Mouse (Mus musculus): ENCODE measurements around the gene Eid2b. TPM values are rescaled to one million over a fixed set of nuclear protein-coding genes. Genes with fewer than 3 reads are reported as not detected.

The Eid2b gene
- polyA plus RNA-seq, 1 experiment from 2014 or later = 37.7 TPM

GRCm38 (mm10) chr7:28268576-28268975 lies 9.0 kb upstream of the Eid2b start:
- peak overlapping the region; percentile 70 for H3K4me2 ChIP-seq
- peak overlapping the region; percentile 94 for H3K27ac ChIP-seq (replicated peaks)
- H3K4me1 ChIP-seq = peaks cover 24% of the 10 kb centered on the region
- H3K9ac ChIP-seq (replicated peaks) = peak overlapping the region; percentile 100
- H3K9me3 ChIP-seq (replicated peaks) = no peaks in the 10 kb centered on the region
- H3K36me3 ChIP-seq = peaks cover 23% of the 10 kb centered on the region
- ATAC-seq (ENCODE audit: low FRiP score) = no peak
- 22% methylated on average over 16 of the region's 16 CpGs for WGBS
- no peaks in the 10 kb centered on the region for H3K27me3 ChIP-seq (replicated peaks)
- H3K4me3 ChIP-seq (replicated peaks) = peak overlapping the region; percentile 95

DNA sequence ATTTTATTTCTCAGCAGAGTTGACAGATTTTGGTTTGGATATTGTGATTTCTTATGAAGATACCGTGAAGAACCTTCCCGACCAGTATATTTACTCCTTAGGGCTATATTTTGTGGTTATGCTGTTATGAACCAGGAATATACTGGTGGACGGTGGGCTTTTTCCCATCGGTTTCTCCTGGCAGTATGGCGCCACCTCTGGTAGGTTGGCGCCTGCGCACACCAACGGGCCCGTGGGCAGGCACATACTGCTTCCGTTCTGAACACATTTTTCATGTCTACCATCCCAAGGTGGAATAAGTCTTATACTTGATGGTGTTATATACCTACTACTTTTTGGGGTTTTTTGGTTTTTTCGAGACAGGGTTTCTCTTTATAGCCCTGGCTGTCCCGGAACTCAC lies 8.2 kb upstream of the Eid2b start:
- WGBS = 93% methylated on average over 12 of the region's 12 CpGs
- no peaks in the 10 kb centered on the region for H3K27me3 ChIP-seq (replicated peaks)
- H3K36me3 ChIP-seq = peaks cover 24% of the 10 kb centered on the region
- no peak overlapping the region for H3K9ac ChIP-seq (replicated peaks)
- H3K4me1 ChIP-seq = peaks cover 24% of the 10 kb centered on the region
- no peak for ATAC-seq (ENCODE audit: low FRiP score)
- H3K9me3 ChIP-seq (replicated peaks) = no peaks in the 10 kb centered on the region
- H3K4me2 ChIP-seq = peak overlapping the region; percentile 70
- H3K27ac ChIP-seq (replicated peaks) = no peak overlapping the region
- peak overlapping the region; percentile 6 for H3K4me3 ChIP-seq (replicated peaks)

- H3K9ac ChIP-seq (replicated peaks) = no peak overlapping the region
- no peaks in the 10 kb centered on the region for H3K9me3 ChIP-seq (replicated peaks)
- H3K27ac ChIP-seq (replicated peaks) = no peak overlapping the region
- peaks cover 24% of the 10 kb centered on the region for H3K4me1 ChIP-seq
- H3K4me3 ChIP-seq (replicated peaks) = no peak overlapping the region
- no peak for ATAC-seq (ENCODE audit: low FRiP score)
- peaks cover 25% of the 10 kb centered on the region for H3K36me3 ChIP-seq
- 76% methylated on average over 3 of the region's 3 CpGs for WGBS
- H3K4me2 ChIP-seq = no peak overlapping the region
- H3K27me3 ChIP-seq (replicated peaks) = no peaks in the 10 kb centered on the region
Measured at GRCm38 (mm10) chr7:28271761-28272160, 5.8 kb upstream of the Eid2b start.

GRCm38 (mm10) chr7:28277237-28277614 lies 313 bp upstream of the Eid2b start:
- peaks cover 13% of the 10 kb centered on the region for H3K36me3 ChIP-seq
- no peak overlapping the region for H3K4me2 ChIP-seq
- peak; percentile 8; the same call in 1 of the 2 replicates for ATAC-seq (ENCODE audit: low FRiP score)
- H3K27me3 ChIP-seq (replicated peaks) = no peaks in the 10 kb centered on the region
- H3K4me1 ChIP-seq = peaks cover 16% of the 10 kb centered on the region
- H3K4me3 ChIP-seq (replicated peaks) = 0 out of 2 replicates have a peak overlapping the region, but pooled peaks have one; percentile 71
- no peak overlapping the region for H3K9ac ChIP-seq (replicated peaks)
- H3K27ac ChIP-seq (replicated peaks) = no peak overlapping the region
- no peaks in the 10 kb centered on the region for H3K9me3 ChIP-seq (replicated peaks)
- WGBS = 54% methylated on average over 8 of the region's 8 CpGs

- Histone ChIP-seq H3K9me3 (replicated peaks) (no peaks in the 10 kb centered on the region), H3K9ac (replicated peaks) (peak overlapping the region; percentile 95), H3K27ac (replicated peaks) (peak overlapping the region; percentile 92), H3K4me3 (replicated peaks) (peak overlapping the region; percentile 71), H3K27me3 (replicated peaks) (no peaks in the 10 kb centered on the region), H3K4me2 (peak overlapping the region; percentile 95), H3K36me3 (0 out of 2 replicates have a peak, but pooled peaks cover 3% of the 10 kb centered on the region), H3K4me1 (peaks cover 16% of the 10 kb centered on the region)
- WGBS = 87% methylated on average over 7 of the region's 7 CpGs
- no peak; the same call in 1 of the 2 replicates for ATAC-seq (ENCODE audit: low FRiP score)
Measured at GRCm38 (mm10) chr7:28278279-28278652, 727 bp downstream of the Eid2b start.

DNA sequence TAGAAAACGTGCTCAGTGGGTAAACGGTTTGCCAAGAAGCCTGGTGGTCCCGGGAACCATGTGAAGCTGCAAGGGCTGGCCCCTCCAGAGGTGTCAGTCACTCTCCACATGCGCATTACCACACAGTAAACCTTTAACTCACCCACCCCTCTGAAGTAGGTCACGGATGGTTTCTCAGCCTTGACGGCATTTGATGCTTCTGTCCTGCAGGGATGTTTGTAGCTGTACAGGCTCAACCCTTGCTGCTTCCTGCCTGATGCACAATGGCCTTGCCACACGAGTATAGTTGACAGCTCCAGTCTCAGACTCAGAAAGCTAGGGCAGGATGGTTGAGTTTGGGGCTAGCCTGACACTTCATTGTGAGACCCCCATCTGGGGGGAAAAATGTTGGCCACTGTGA lies 3.1 kb downstream of the Eid2b start:
- Histone ChIP-seq H3K4me2 (no peak overlapping the region), H3K27me3 (replicated peaks) (no peaks in the 10 kb centered on the region), H3K4me3 (replicated peaks) (no peak overlapping the region), H3K4me1 (peaks cover 16% of the 10 kb centered on the region), H3K27ac (replicated peaks) (no peak overlapping the region), H3K9me3 (replicated peaks) (no peaks in the 10 kb centered on the region), H3K9ac (replicated peaks) (no peak overlapping the region), H3K36me3 (no peaks in the 10 kb centered on the region)
- whole genome bisulfite sequencing = 84% methylated on average over 7 of the region's 7 CpGs
- ATAC-seq (ENCODE audit: low FRiP score) = no peak

DNA sequence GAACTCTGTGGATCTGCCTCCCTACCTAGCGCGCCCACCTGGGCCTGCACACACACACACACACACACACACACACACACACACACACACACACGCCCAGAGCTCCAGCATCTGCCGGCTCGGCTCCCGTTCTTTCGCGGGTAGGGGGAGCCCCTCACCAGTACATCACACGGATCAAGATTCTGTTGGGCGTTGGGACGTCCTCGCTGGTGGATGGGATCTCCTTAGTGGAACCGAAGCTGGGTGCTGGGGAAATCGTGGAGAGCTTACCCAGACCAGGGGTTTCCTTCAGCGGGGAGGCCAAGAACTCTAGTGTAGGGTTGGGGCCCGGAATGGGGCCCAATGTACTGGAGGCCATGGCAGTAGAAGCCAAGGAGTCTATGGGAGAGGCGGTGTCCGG lies 12.6 kb downstream of the Eid2b start:
- no peaks in the 10 kb centered on the region for H3K36me3 ChIP-seq
- H3K9ac ChIP-seq (replicated peaks) = 0 out of 2 replicates have a peak overlapping the region, but pooled peaks have one; percentile 34
- 0 out of 2 replicates have a peak, but pooled peaks have one; percentile 16 for ATAC-seq (ENCODE audit: low FRiP score)

DNA sequence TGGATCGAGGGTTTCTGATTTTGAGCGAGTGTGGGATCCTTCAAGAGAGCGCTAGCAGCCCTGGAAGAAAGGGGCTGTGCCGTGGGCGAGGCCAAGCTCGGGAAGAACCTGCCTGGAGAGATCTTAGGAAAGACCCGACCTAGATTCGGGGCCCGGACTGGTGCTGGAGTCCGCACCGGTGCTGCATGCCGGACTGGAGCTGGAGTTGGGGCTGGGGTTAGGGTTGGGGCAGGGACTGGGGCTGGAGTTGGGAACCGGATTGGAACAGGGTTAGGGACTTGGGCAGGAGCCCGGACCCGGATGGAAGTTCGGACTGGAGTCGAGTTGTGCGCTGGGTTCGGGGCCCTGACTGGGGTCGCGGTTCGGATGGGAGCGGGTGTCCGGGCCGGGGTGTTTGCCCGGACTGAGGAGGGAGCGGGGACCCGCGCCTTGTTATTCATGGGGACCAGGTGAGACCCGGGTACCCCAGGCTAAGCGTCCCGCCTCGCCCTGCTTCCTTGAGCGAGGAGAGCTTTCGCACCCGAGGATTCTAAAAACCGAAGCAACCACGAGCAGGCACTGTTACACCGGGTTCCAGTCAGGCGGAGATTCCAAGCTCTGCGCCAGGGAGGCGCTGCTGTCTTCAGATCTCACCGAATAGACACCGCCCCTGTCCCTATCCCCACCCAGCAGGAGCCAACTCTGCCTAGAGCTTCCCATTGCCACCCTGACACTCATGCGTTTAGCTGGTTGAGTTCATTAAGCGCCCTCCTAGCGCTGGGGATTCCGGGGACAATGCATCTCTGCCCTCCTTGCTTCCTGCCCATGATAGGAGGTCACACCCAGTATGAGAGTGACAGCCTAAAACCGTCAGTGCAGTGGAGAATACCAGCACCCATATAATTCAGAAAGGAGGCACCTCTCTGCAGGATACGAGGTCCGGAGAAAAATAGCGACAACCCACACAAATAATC lies 13.4 kb downstream of the Eid2b start, which contains the start of gene Selenov:
Gene Selenov, minus strand, starts transcription at position 549 of the 953 bp plus-strand sequence.
- Histone ChIP-seq H3K9ac (replicated peaks) (peak within 1 kb of the TSS; percentile 34), H3K9me3 (replicated peaks) (no peaks in the 10 kb centered on the region), H3K4me2 (peak within 1 kb of the TSS; percentile 59), H3K27me3 (replicated peaks) (peaks cover 36% of the 10 kb centered on the region), H3K36me3 (no peaks in the 10 kb centered on the region), H3K27ac (replicated peaks) (no peak within 1 kb of the TSS), H3K4me3 (replicated peaks) (peak within 1 kb of the TSS; percentile 32), H3K4me1 (peaks cover 26% of the 10 kb centered on the region)
- ATAC-seq (ENCODE audit: low FRiP score) = no peak; the same call in 1 of the 2 replicates
- WGBS = 1% methylated on average over 52 of the region's 52 CpGs

More for the DNA sequence above, 12.6 kb downstream of the Eid2b start:
- WGBS = under 1% methylated on average over 18 of the region's 18 CpGs
- no peaks in the 10 kb centered on the region for H3K9me3 ChIP-seq (replicated peaks)
- peak overlapping the region; percentile 59 for H3K4me2 ChIP-seq
- H3K4me3 ChIP-seq (replicated peaks) = peak overlapping the region; percentile 32
- peaks cover 36% of the 10 kb centered on the region for H3K27me3 ChIP-seq (replicated peaks)
- peaks cover 26% of the 10 kb centered on the region for H3K4me1 ChIP-seq
- H3K27ac ChIP-seq (replicated peaks) = no peak overlapping the region

DNA sequence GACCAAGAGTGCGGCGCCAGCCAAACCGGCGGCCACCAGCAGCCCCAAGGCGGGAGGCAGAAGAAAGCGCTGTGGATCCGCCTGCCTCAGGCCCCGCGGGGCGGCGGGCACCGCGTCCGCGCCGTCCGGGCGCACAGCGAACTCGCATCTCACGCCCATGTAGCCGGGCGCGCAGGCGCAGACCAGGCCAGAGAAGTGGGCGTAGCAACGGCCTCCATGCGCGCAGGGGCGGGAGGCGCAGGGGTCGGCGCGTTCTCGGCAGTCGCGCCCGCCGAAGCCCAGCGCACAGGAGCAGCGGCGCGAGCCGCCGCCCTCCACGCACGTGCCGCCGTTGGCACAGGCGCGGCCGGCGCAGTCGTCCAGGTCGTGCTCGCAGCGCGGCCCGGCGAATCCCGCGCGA lies 16.9 kb downstream of the Eid2b start:
- H3K4me1 ChIP-seq = peaks cover 36% of the 10 kb centered on the region
- peaks cover 31% of the 10 kb centered on the region for H3K27me3 ChIP-seq (replicated peaks)
- H3K27ac ChIP-seq (replicated peaks) = no peak overlapping the region
- 4% methylated on average over 55 of the region's 63 CpGs for WGBS
- ATAC-seq (ENCODE audit: low FRiP score) = peak; percentile 80
- no peaks in the 10 kb centered on the region for H3K36me3 ChIP-seq
- H3K9ac ChIP-seq (replicated peaks) = peak overlapping the region; percentile 53
- H3K9me3 ChIP-seq (replicated peaks) = no peaks in the 10 kb centered on the region
- H3K4me2 ChIP-seq = peak overlapping the region; percentile 70
- peak overlapping the region; percentile 51 for H3K4me3 ChIP-seq (replicated peaks)

- Histone ChIP-seq H3K4me1 (peaks cover 47% of the 10 kb centered on the region), H3K4me2 (peak overlapping the region; percentile 54), H3K27me3 (replicated peaks) (peaks cover 5% of the 10 kb centered on the region; the same call in 1 of the 2 replicates), H3K27ac (replicated peaks) (no peak overlapping the region), H3K9ac (replicated peaks) (no peak overlapping the region), H3K36me3 (no peaks in the 10 kb centered on the region), H3K9me3 (replicated peaks) (no peaks in the 10 kb centered on the region), H3K4me3 (replicated peaks) (peak overlapping the region; percentile 20)
- no peak for ATAC-seq (ENCODE audit: low FRiP score)
- WGBS = 11% methylated on average over 43 of the region's 43 CpGs
Measured at GRCm38 (mm10) chr7:28298837-28299625, 21.5 kb downstream of the Eid2b start.

All from neural tube, embryonic 15.5 days (tissue).